Mouse (Mus musculus) layer of hippocampus, postnatal 10 days (tissue): Measurements from ENCODE around the gene Snap47. TPM values are rescaled to one million over a fixed set of nuclear protein-coding genes. Genes with fewer than 3 reads are reported as not detected.

Experiments
- DNase-seq, 2 experiments: peaks; one replicate each; pipeline ENCODE4 v3.0.0; 2021; ENCODE audit warnings: low spot score in 2 of 2
- long read RNA-seq: library from polyadenylated mRNA; stranded (forward); transcript quantifications from one replicate; pipeline ENCODE4 v2.0.0, GENCODE M21; 2023
- total RNA-seq, 2 experiments: library from RNA; stranded (reverse); gene quantifications; 2 replicates each; pipeline ENCODE4 v1.2.3; 2021

Gene Snap47
- 100 to 1,000 TPM; 307 to 329 TPM for total RNA-seq
- long read RNA-seq, transcript Snap47-201 (5 exons, 1,896 nt), result major isoform, 506 of 605 reads
- long read RNA-seq, partial matches to known transcripts, result 24 of 605 reads
- long read RNA-seq, other reads (novel, unspliced or antisense), result 75 of 605 reads

GRCm38 (mm10) chr11:59451086-59451485, at the start of gene Snap47:
Snap47 (minus strand) TSS chr11:59451186.
- DNase-seq, result no peak

GRCm38 (mm10) chr11:59497747-59498146, 46.8 kb upstream of the Snap47 start:
- DNase-seq, result no peak

GRCm38 (mm10) chr11:59496672-59497310, 45.8 kb upstream of the Snap47 start:
- no peak for DNase-seq

- no peak for DNase-seq
Observed at GRCm38 (mm10) chr11:59486222-59486621, 35.2 kb upstream of the Snap47 start.

- no peak for DNase-seq
Observed at GRCm38 (mm10) chr11:59485641-59486040, 34.7 kb upstream of the Snap47 start.

GRCm38 (mm10) chr11:59483212-59483611, 32.2 kb upstream of the Snap47 start:
- peak; percentile 62 to 72 for DNase-seq

- DNase-seq, result no peak
Observed at GRCm38 (mm10) chr11:59477240-59477639, 26.3 kb upstream of the Snap47 start.

- DNase-seq, result peak; percentile 89 to 90
Observed at GRCm38 (mm10) chr11:59472326-59472677, 21.3 kb upstream of the Snap47 start, which contains the start of gene Zfp867. Zfp867 (minus strand) TSS chr11:59472474.

- DNase-seq, result no peak
Observed at GRCm38 (mm10) chr11:59471413-59472325, 20.7 kb upstream of the Snap47 start.

- no peak for DNase-seq
Observed at GRCm38 (mm10) chr11:59460459-59460858, 9.5 kb upstream of the Snap47 start.

- DNase-seq, result no peak
Observed at GRCm38 (mm10) chr11:59458973-59459372, 8.0 kb upstream of the Snap47 start.

GRCm38 (mm10) chr11:59456891-59457290, 5.9 kb upstream of the Snap47 start:
- no peak for DNase-seq

GRCm38 (mm10) chr11:59456346-59456745, 5.4 kb upstream of the Snap47 start:
- no peak for DNase-seq

GRCm38 (mm10) chr11:59450230-59450771, 685 bp downstream of the Snap47 start:
- DNase-seq, result peak in 1 of 2 experiments; percentile 30

- peak; percentile 91 to 95 for DNase-seq
Observed at GRCm38 (mm10) chr11:59449741-59450229, 1.2 kb downstream of the Snap47 start, which contains the start of gene Jmjd4. Jmjd4 (plus strand) TSS chr11:59450045.

GRCm38 (mm10) chr11:59443102-59443501, 7.9 kb downstream of the Snap47 start:
- DNase-seq, result peak in 1 of 2 experiments; percentile 12

- no peak for DNase-seq
Observed at GRCm38 (mm10) chr11:59437954-59438353, 13.0 kb downstream of the Snap47 start.

- no peak for DNase-seq
Observed at GRCm38 (mm10) chr11:59432261-59432660, 18.7 kb downstream of the Snap47 start.

- DNase-seq, result no peak
Observed at GRCm38 (mm10) chr11:59429959-59430358, 21.0 kb downstream of the Snap47 start.

- no peak for DNase-seq
Observed at GRCm38 (mm10) chr11:59428057-59428660, 22.8 kb downstream of the Snap47 start.

GRCm38 (mm10) chr11:59425671-59426101, 25.3 kb downstream of the Snap47 start:
- DNase-seq, result peak in 1 of 2 experiments; percentile 24
